Mouse (Mus musculus) liver, adult 2 months (tissue): ENCODE measurements around the gene Pcbd1. TPM values are rescaled to one million over a fixed set of nuclear protein-coding genes. Genes with fewer than 3 reads are reported as not detected.
"Not testable (repeated sequence)": the region's sequence is repeated elsewhere in the genome, so short reads cannot be mapped to it uniquely, and the experiment has no call there.

ENCODE experiments used
- DNase-seq: peaks from one replicate; pipeline ENCODE4 v3.0.0-alpha.2; 2011; ENCODE audit warnings: low read depth, low spot score; ENCODE audit errors: extremely low read depth
- H3K27ac ChIP-seq: fragments of 200-500 bp; replicated peaks from 2 replicates; pipeline ENCODE4 v1.5.1; 2012; ENCODE audit warnings: low read depth, mild to moderate bottlenecking, control low read depth, inconsistent platforms, low read length; ENCODE audit not compliant: insufficient read depth
- H3K27me3 ChIP-seq: fragments of 200-500 bp; 2 replicates; pipeline ENCODE4 v1.6.1; 2012; ENCODE audit warnings: mild to moderate bottlenecking, moderate library complexity, low read length, inconsistent platforms; ENCODE audit not compliant: control insufficient read depth, insufficient read depth
- H3K36me3 ChIP-seq: fragments of 200-500 bp; 2 replicates; pipeline ENCODE4 v1.6.1; 2012; ENCODE audit warnings: low read length, inconsistent platforms; ENCODE audit not compliant: control insufficient read depth, insufficient read depth
- H3K4me1 ChIP-seq: fragments of 200-500 bp; 2 replicates; pipeline ENCODE4 v1.6.1; 2011; ENCODE audit warnings: low read length; ENCODE audit not compliant: control insufficient read depth, insufficient read depth
- H3K4me3 ChIP-seq: fragments of 200-500 bp; 2 replicates; pipeline ENCODE4 v1.5.1; 2011; ENCODE audit warnings: low read depth, mild to moderate bottlenecking, control low read depth, low read length, moderate library complexity; ENCODE audit not compliant: insufficient read depth
- H3K79me2 ChIP-seq: fragments of 200-500 bp; 2 replicates; pipeline ENCODE4 v1.6.1; 2012; ENCODE audit warnings: inconsistent platforms, mild to moderate bottlenecking, low read length, moderate library complexity; ENCODE audit not compliant: control insufficient read depth, insufficient read depth
- H3K9ac ChIP-seq: fragments of 200-500 bp; 2 replicates; pipeline ENCODE4 v1.6.1; 2012; ENCODE audit warnings: low read depth, mild to moderate bottlenecking, control low read depth, inconsistent platforms, low read length
- CTCF ChIP-seq: fragments of 200-500 bp; IDR thresholded peaks from 2 replicates; pipeline ENCODE4 v1.5.1; 2011; ENCODE audit warnings: low read depth, low read length, control low read depth
- POLR2A ChIP-seq: fragments of 200-500 bp; IDR thresholded peaks from 2 replicates; pipeline ENCODE4 v1.6.1; 2011; ENCODE audit warnings: low read length, control low read depth; ENCODE audit not compliant: insufficient read depth; ENCODE audit errors: extremely low read depth
- WGBS: fragments of 180-500 bp; shearing (Covaris S2); methylation state at CpG from one replicate; pipeline ENCODE4 v1.1.7; 2018; 5-methylcytosine and 5-hydroxymethylcytosine counted together
- polyA plus RNA-seq: library from polyadenylated mRNA; depleted of rRNA; stranded (reverse); fragments of >200 nt; gene quantifications from 2 replicates; pipeline ENCODE4 v1.2.3, GENCODE M21; 2012
- total RNA-seq: library from RNA; depleted of rRNA; stranded (reverse); fragments of >200 nt; gene quantifications from 2 replicates; pipeline ENCODE4 v1.2.3, GENCODE M21; 2014

The Pcbd1 gene
- total and polyA plus RNA-seq, 2 experiments, result 330 to 340 TPM

DNA sequence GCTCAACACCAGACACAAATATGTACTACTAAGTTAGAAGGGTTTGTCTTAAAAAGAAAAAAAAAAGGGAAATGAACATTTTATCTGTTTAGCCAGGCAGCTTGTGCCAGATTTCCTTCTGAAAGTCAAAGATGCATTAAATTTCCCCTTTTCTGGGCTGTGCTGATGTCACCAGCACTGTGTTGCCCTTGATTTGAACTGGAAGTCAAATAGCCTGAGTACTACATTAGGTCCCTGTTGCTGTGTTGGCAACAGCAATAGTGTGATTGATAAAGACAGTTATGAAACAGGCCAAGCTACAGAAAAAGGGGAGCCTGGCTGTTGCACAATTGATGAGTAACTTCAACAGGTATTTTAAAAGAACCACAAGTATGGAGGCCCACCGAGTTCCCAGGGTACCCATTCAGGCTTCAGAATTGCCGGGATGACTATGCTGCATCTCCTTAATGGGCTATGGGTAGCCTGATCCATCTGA, 25.2 kb downstream of the Pcbd1 start:
- Histone ChIP-seq H3K4me3 (no peak overlapping the region), H3K79me2 (peaks cover 5% of the 10 kb centered on the region; the same call in 1 of the 2 replicates), H3K9ac (no peak overlapping the region), H3K4me1 (peaks cover 3% of the 10 kb centered on the region), H3K36me3 (peaks cover 43% of the 10 kb centered on the region), H3K27ac (no peak overlapping the region; the same call in 1 of the 2 replicates), H3K27me3 (no peaks in the 10 kb centered on the region)
- peak; percentile 84 for DNase-seq
- no peak for TF ChIP-seq CTCF
- no peak for TF ChIP-seq POLR2A
- WGBS, result 59% methylated on average over 2 of the region's 2 CpGs

- H3K9ac ChIP-seq, DNase-seq, H3K79me2 ChIP-seq, H3K27me3 ChIP-seq, H3K4me1 ChIP-seq, H3K4me3 ChIP-seq: not testable (repeated sequence)
- Histone ChIP-seq H3K27ac (0 out of 2 replicates have a peak overlapping the region, but pooled peaks have one; percentile 21), H3K36me3 (peaks cover 16% of the 10 kb centered on the region)
- WGBS, result 72% methylated on average over 4 of the region's 4 CpGs
These were observed 32.6 kb downstream of the Pcbd1 start for GRCm38 (mm10) chr10:61121732-61122131.

GRCm38 (mm10) chr10:61123276-61123913, 34.3 kb downstream of the Pcbd1 start:
- Histone ChIP-seq H3K27ac (peak overlapping the region; percentile 36; the same call in 1 of the 2 replicates), H3K36me3 (peaks cover 13% of the 10 kb centered on the region), H3K27me3 (no peaks in the 10 kb centered on the region), H3K4me3 (no peak overlapping the region), H3K9ac (no peak overlapping the region), H3K79me2 (peaks cover 8% of the 10 kb centered on the region; the same call in 1 of the 2 replicates), H3K4me1 (peaks cover 9% of the 10 kb centered on the region; the same call in 1 of the 2 replicates)
- peak; percentile 71 for DNase-seq
- 53% methylated on average over 3 of the region's 3 CpGs for WGBS
- no peak for TF ChIP-seq POLR2A
- TF ChIP-seq CTCF, result no peak

DNA sequence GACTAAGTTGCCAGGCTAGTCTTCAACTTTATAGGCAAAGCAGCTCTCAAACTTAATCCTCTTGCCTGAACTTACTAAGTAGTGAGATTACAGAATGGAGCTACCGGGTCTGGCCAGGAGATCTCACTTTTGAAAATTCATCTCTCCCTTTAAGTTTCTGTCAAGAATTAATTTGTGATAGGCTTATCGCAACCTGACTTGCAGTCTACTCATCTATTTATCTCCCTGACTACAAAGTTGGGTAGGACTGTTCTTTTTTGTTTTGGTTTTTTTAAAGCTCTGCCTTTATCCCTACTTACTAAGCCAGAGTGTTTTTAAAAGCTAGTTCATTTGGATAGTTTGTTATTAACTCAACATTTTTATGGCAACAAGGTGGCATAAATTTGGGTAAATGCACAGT, 35.3 kb downstream of the Pcbd1 start:
- Histone ChIP-seq H3K36me3 (peaks cover 11% of the 10 kb centered on the region), H3K79me2 (peaks cover 3% of the 10 kb centered on the region; the same call in 1 of the 2 replicates), H3K27me3 (no peaks in the 10 kb centered on the region), H3K9ac (no peak overlapping the region), H3K4me1 (peaks cover 13% of the 10 kb centered on the region), H3K4me3 (no peak overlapping the region), H3K27ac (no peak overlapping the region)
- WGBS, result 93% methylated on average over 2 of the region's 2 CpGs
- TF ChIP-seq CTCF, result no peak
- no peak for TF ChIP-seq POLR2A
- DNase-seq, result no peak

DNA sequence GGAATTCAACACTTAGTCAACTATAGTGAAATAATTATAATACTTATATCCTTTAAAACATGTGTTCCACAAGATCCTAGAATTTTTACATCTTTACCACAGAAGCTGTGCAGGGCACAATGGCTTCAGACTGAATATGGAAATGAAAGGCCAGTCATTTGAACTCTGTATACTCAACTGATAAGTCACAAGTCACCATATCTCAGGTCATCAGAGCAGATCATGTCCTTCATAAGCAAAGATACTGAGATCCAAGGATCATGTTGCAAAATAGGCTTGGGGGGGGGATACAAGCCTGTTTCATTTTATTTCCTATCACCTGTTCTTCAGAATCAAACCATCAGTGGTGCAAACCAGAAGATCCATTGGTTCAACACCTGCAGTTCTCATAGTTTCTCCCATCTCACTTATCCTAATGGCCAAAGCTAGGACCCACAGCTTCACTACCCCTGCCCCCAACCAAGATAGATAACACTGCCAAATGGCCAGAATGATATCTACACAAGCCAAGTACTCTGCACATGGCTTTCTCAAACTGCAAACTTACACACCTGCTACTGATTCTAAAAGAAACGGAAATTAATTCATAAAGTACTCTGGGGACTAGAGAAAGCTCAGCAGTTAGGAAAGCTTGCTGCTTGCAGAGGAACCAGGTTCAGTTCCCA, 39.7 kb downstream of the Pcbd1 start:
- Histone ChIP-seq H3K4me1 (peaks cover 6% of the 10 kb centered on the region), H3K9ac (0 out of 2 replicates have a peak overlapping the region, but pooled peaks have one; percentile 24), H3K27me3 (no peaks in the 10 kb centered on the region), H3K4me3 (no peak overlapping the region), H3K79me2 (peaks cover 5% of the 10 kb centered on the region; the same call in 1 of the 2 replicates), H3K36me3 (peaks cover 10% of the 10 kb centered on the region), H3K27ac (peak overlapping the region; percentile 63)
- DNase-seq, result peak; percentile 95
- 21% methylated on average over 1 of the region's 1 CpGs for WGBS
- TF ChIP-seq POLR2A (no peak), CTCF (no peak)

DNA sequence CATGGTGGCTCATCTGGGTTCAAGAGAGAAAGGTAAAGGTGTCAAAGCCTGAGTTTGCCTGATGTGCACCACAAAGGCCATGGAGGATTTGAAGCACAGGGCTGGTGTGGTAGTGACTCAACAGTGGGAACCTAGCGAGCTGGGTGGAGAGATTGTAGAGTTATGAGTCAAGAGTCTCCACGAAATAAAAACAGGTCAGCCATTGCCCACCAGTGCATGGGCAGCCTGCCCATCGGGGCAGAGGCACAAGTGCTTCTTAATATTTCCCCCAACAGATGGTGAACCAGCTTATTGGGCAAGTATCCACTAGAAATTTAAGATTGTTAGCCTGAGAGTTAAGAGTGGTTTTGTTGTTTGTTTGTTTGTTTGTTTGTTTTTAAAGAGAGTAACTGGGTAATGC, 41.8 kb downstream of the Pcbd1 start:
- no peak for DNase-seq
- Histone ChIP-seq H3K79me2 (peaks cover 5% of the 10 kb centered on the region; the same call in 1 of the 2 replicates), H3K4me1 (peaks cover 12% of the 10 kb centered on the region), H3K27ac (no peak overlapping the region), H3K4me3 (no peak overlapping the region), H3K9ac (no peak overlapping the region), H3K27me3 (no peaks in the 10 kb centered on the region), H3K36me3 (peaks cover 13% of the 10 kb centered on the region)
- 84% methylated on average over 3 of the region's 3 CpGs for WGBS
- TF ChIP-seq POLR2A, result no peak
- TF ChIP-seq CTCF, result no peak
